8 mouse cellular contexts compared by ENCODE assay signal in the genomic region with DNA sequence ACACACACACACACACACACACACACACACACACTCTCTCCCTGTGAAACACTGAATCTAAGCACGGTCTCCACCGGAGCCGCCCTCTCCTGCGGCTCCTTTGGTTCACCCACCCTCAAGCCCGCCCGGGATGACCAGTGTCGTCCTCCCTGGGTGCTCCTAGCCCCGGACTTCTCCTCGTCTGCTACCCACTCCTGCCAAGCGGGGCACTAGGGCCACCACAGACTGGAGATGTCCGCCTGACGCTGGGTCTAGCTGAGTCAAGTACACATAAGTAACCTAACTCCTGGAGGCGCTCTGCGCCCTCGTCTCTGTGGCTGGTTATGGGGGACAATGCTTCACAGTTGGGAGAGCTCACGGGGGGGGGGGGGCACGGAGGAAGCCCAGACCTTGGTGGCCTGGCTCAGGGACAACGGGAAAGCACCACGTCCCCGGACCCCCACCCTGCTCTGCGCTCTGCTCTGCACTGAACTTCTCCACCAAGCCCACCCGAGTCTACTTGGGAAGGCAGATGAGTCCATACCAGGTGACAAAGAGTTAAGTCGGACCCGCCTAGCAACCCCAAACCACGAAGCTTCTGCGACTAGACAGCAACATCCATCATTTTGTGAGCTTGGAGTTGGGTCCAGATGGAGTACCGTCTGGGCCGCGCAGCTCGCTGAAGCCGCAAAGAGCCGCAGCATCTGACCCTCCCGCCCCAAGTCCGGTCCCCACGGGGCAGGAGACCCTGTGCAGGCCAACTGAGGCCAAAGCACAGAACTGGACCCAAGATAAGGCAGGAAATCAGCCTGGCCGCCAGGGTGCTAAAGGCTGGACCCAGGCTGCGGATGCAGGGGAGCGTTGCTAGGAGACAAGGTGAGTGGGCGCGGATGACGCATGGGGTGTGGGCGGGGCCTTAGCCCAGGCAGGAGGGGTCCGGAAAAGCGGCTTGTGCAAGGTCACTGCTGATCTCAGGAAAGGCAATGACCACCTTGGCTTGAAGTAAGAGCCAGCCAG. TPM values are rescaled to one million over a fixed set of nuclear protein-coding genes. Genes with fewer than 3 reads are reported as not detected.
DNase-seq lines count a peak whose midpoint lies in the region; ATAC-seq lines count a peak whose summit lies in the region.

A gene (plus strand): TSS at position 512 of the 996 bp plus-strand sequence.

- H3K4me1 ChIP-seq in embryonic facial prominence, embryonic 11.5 days (ENCODE audit: control insufficient read depth, insufficient read depth, low read length) = peaks cover 2% of the 10 kb centered on the region; the same call in 1 of the 2 replicates
- peaks cover 19% of the 10 kb centered on the region; the same call in 1 of the 2 replicates for H3K4me1 ChIP-seq in hindbrain, embryonic 14.5 days (replicated peaks; ENCODE audit: control insufficient read depth, insufficient read depth, low read length)

- ATAC-seq in embryonic facial prominence, embryonic 11.5 days (replicated peaks; ENCODE audit: insufficient number of reproducible peaks, low FRiP score, low TSS enrichment, low read depth) = 0 out of 2 replicates have a peak, but pooled peaks have one; percentile 16
- peak; percentile 75 for ATAC-seq in hindbrain, embryonic 14.5 days (ENCODE audit: low FRiP score)

- H3K27ac ChIP-seq in embryonic facial prominence, embryonic 11.5 days (replicated peaks; ENCODE audit: low read depth, low read length) = no peak within 1 kb of the TSS
- peak within 1 kb of the TSS; percentile 71 for H3K27ac ChIP-seq in hindbrain, embryonic 14.5 days

- H3K4me2 ChIP-seq in embryonic facial prominence, embryonic 11.5 days (ENCODE audit: low read depth, low read length) = 0 out of 2 replicates have a peak within 1 kb of the TSS, but pooled peaks have one; percentile 14
- H3K4me2 ChIP-seq in hindbrain, embryonic 14.5 days (replicated peaks) = peak within 1 kb of the TSS; percentile 67

- 7% methylated on average over 43 of the region's 44 CpGs for WGBS in embryonic facial prominence, embryonic 11.5 days
- 10% methylated on average over 43 of the region's 44 CpGs for whole genome bisulfite sequencing in hindbrain, embryonic 14.5 days

- no peaks in the 10 kb centered on the region for H3K9me3 ChIP-seq in embryonic facial prominence, embryonic 11.5 days (replicated peaks; ENCODE audit: control insufficient read depth, low read length)
- no peaks in the 10 kb centered on the region for H3K9me3 ChIP-seq in hindbrain, embryonic 14.5 days (ENCODE audit: control insufficient read depth, low read length)

- no peaks in the 10 kb centered on the region for H3K36me3 ChIP-seq in embryonic facial prominence, embryonic 11.5 days (replicated peaks; ENCODE audit: control insufficient read depth, insufficient read depth, low read depth, low read length)
- H3K36me3 ChIP-seq in hindbrain, embryonic 14.5 days (replicated peaks; ENCODE audit: control insufficient read depth, insufficient read depth) = peaks cover 7% of the 10 kb centered on the region; the same call in 1 of the 2 replicates

- H3K4me3 ChIP-seq in embryonic facial prominence, embryonic 11.5 days (ENCODE audit: low read depth, low read length) = no peak within 1 kb of the TSS
- peak within 1 kb of the TSS; percentile 28 for H3K4me3 ChIP-seq in hindbrain, embryonic 14.5 days (replicated peaks; ENCODE audit: low read length)

- peak within 1 kb of the TSS; percentile 9; the same call in 1 of the 2 replicates for H3K9ac ChIP-seq in embryonic facial prominence, embryonic 11.5 days (replicated peaks; ENCODE audit: low read length)
- peak within 1 kb of the TSS; percentile 54 for H3K9ac ChIP-seq in hindbrain, embryonic 14.5 days

- DNase-seq in spleen, adult 18-20 months = peak; percentile 56 to 58
- no peak for DNase-seq in spleen, postnatal 14 days (ENCODE audit: low spot score in 2 of 2)
- DNase-seq in embryonic facial prominence, embryonic 11.5 days (ENCODE audit: low spot score) = peak; percentile 76
- peak; percentile 78 for DNase-seq in hindbrain, embryonic 14.5 days (ENCODE audit: low spot score)
- peak; percentile 83 to 92 for DNase-seq in left cerebral cortex, adult 9 months (ENCODE audit: low spot score in 2 of 2)
- DNase-seq in neural tube, embryonic 10.5 days (ENCODE audit: extremely low spot score, low spot score) = peak; percentile 59
- peak; percentile 64 for DNase-seq in testis, postnatal 14 days (ENCODE audit: low spot score)
- DNase-seq in urinary bladder, postnatal 25 days (ENCODE audit: low spot score) = no peak

- H3K27me3 ChIP-seq in embryonic facial prominence, embryonic 11.5 days (ENCODE audit: control insufficient read depth, insufficient read depth, low read length) = peaks cover 33% of the 10 kb centered on the region
- H3K27me3 ChIP-seq in hindbrain, embryonic 14.5 days (ENCODE audit: control insufficient read depth, insufficient read depth, low read length) = peaks cover 39% of the 10 kb centered on the region

RNA-seq across cellular contexts. Expression of the gene that starts here (rescaled TPM):
- 2.6 and 4.0 TPM in 2 replicates for polyA plus RNA-seq in embryonic facial prominence, embryonic 11.5 days (2014; fragmentation: Nextera tagmentation; extraction: Ambion mirVana)
- polyA plus RNA-seq in hindbrain, embryonic 14.5 days (2014; fragmentation: Nextera tagmentation; extraction: Ambion mirVana) = 30.2 and 37.0 TPM in 2 replicates

Comparison
In these comparisons a context has a peak if more than half of its experiments do, and no peak if none do; other contexts are left out.
1. DNase-seq: peak in spleen, adult 18-20 months (2 of 2), embryonic facial prominence, embryonic 11.5 days (single experiment), hindbrain, embryonic 14.5 days (single experiment), left cerebral cortex, adult 9 months (2 of 2), neural tube, embryonic 10.5 days (single experiment) and testis, postnatal 14 days (single experiment); none in spleen, postnatal 14 days (0 of 2) and urinary bladder, postnatal 25 days (single experiment).